Mouse (Mus musculus): ENCODE results near the gene Sat1. TPM values are rescaled to one million over a fixed set of nuclear protein-coding genes. Genes with fewer than 3 reads are reported as not detected.

The Sat1 gene
- 160 and 174 TPM in 2 replicates for polyA plus RNA-seq (2015; fragmentation: Nextera tagmentation; extraction: Ambion mirVana)

GRCm38 (mm10) chrX:155216271-155216670 lies at the start of gene Sat1:
Sat1 (minus strand) TSS chrX:155216449.
- Histone ChIP-seq H3K9me3 (ENCODE audit: control insufficient read depth, low read length) (no peaks in the 10 kb centered on the region), H3K4me3 (ENCODE audit: low read length) (peak within 1 kb of the TSS; percentile 63)
- 14% methylated on average over 19 of the region's 26 CpGs for WGBS

GRCm38 (mm10) chrX:155262915-155263252 lies 46.6 kb upstream of the Sat1 start:
- H3K9me3 ChIP-seq (ENCODE audit: control insufficient read depth, low read length) = no peaks in the 10 kb centered on the region
- H3K4me3 ChIP-seq (ENCODE audit: low read length) = peak overlapping the region; percentile 66
- peak overlapping the region; percentile 43 for H3K4me2 ChIP-seq (ENCODE audit: low read depth, low read length)
- no peaks in the 10 kb centered on the region for H3K4me1 ChIP-seq (replicated peaks; ENCODE audit: control insufficient read depth, insufficient read depth, low read length)
- ATAC-seq (ENCODE audit: low read depth) = no peak
- peak overlapping the region; percentile 73 for H3K9ac ChIP-seq (ENCODE audit: low read length)
- WGBS = 25% methylated on average over 1 of the region's 1 CpGs
- peak overlapping the region; percentile 85 for H3K27ac ChIP-seq (ENCODE audit: low read length)
- no peaks in the 10 kb centered on the region for H3K36me3 ChIP-seq (ENCODE audit: control insufficient read depth, insufficient read depth, low read length)
- no peaks in the 10 kb centered on the region for H3K27me3 ChIP-seq (ENCODE audit: control insufficient read depth, insufficient read depth, low read depth, low read length)

More at GRCm38 (mm10) chrX:155216271-155216670, at the start of gene Sat1:
- Histone ChIP-seq H3K27ac (ENCODE audit: low read length) (peak within 1 kb of the TSS; percentile 82), H3K4me1 (replicated peaks; ENCODE audit: control insufficient read depth, insufficient read depth, low read length) (peaks cover 2% of the 10 kb centered on the region; the same call in 1 of the 2 replicates), H3K9ac (ENCODE audit: low read length) (peak within 1 kb of the TSS; percentile 75), H3K36me3 (ENCODE audit: control insufficient read depth, insufficient read depth, low read length) (no peaks in the 10 kb centered on the region), H3K4me2 (ENCODE audit: low read depth, low read length) (peak within 1 kb of the TSS; percentile 55), H3K27me3 (ENCODE audit: control insufficient read depth, insufficient read depth, low read depth, low read length) (no peaks in the 10 kb centered on the region)
- ATAC-seq (ENCODE audit: low read depth) = peak; percentile 99

GRCm38 (mm10) chrX:155262235-155262914 lies 46.1 kb upstream of the Sat1 start, which contains the start of gene Acot9:
Acot9 (plus strand) TSS chrX:155262443.
- ATAC-seq (ENCODE audit: low read depth) = peak; percentile 100
- no peaks in the 10 kb centered on the region for H3K27me3 ChIP-seq (ENCODE audit: control insufficient read depth, insufficient read depth, low read depth, low read length)
- no peaks in the 10 kb centered on the region for H3K36me3 ChIP-seq (ENCODE audit: control insufficient read depth, insufficient read depth, low read length)
- peak within 1 kb of the TSS; percentile 45 for H3K4me2 ChIP-seq (ENCODE audit: low read depth, low read length)
- H3K9me3 ChIP-seq (ENCODE audit: control insufficient read depth, low read length) = no peaks in the 10 kb centered on the region
- peak within 1 kb of the TSS; percentile 73 for H3K9ac ChIP-seq (ENCODE audit: low read length)
- peak within 1 kb of the TSS; percentile 85 for H3K27ac ChIP-seq (ENCODE audit: low read length)
- H3K4me3 ChIP-seq (ENCODE audit: low read length) = peak within 1 kb of the TSS; percentile 66
- WGBS = 26% methylated on average over 26 of the region's 37 CpGs
- H3K4me1 ChIP-seq (replicated peaks; ENCODE audit: control insufficient read depth, insufficient read depth, low read length) = no peaks in the 10 kb centered on the region

GRCm38 (mm10) chrX:155256856-155257255 lies 40.6 kb upstream of the Sat1 start:
- ATAC-seq (ENCODE audit: low read depth) = no peak
- Histone ChIP-seq H3K9ac (ENCODE audit: low read length) (no peak overlapping the region), H3K9me3 (ENCODE audit: control insufficient read depth, low read length) (no peaks in the 10 kb centered on the region), H3K4me2 (ENCODE audit: low read depth, low read length) (no peak overlapping the region), H3K36me3 (ENCODE audit: control insufficient read depth, insufficient read depth, low read length) (no peaks in the 10 kb centered on the region), H3K27me3 (ENCODE audit: control insufficient read depth, insufficient read depth, low read depth, low read length) (no peaks in the 10 kb centered on the region), H3K4me1 (replicated peaks; ENCODE audit: control insufficient read depth, insufficient read depth, low read length) (no peaks in the 10 kb centered on the region), H3K4me3 (ENCODE audit: low read length) (no peak overlapping the region), H3K27ac (ENCODE audit: low read length) (no peak overlapping the region)

GRCm38 (mm10) chrX:155218277-155218676 lies 2.0 kb upstream of the Sat1 start:
- H3K36me3 ChIP-seq (ENCODE audit: control insufficient read depth, insufficient read depth, low read length) = no peaks in the 10 kb centered on the region
- H3K4me2 ChIP-seq (ENCODE audit: low read depth, low read length) = no peak overlapping the region
- no peaks in the 10 kb centered on the region for H3K9me3 ChIP-seq (ENCODE audit: control insufficient read depth, low read length)
- no peak overlapping the region for H3K4me3 ChIP-seq (ENCODE audit: low read length)
- H3K27ac ChIP-seq (ENCODE audit: low read length) = no peak overlapping the region
- H3K9ac ChIP-seq (ENCODE audit: low read length) = no peak overlapping the region
- peaks cover 2% of the 10 kb centered on the region; the same call in 1 of the 2 replicates for H3K4me1 ChIP-seq (replicated peaks; ENCODE audit: control insufficient read depth, insufficient read depth, low read length)
- H3K27me3 ChIP-seq (ENCODE audit: control insufficient read depth, insufficient read depth, low read depth, low read length) = no peaks in the 10 kb centered on the region
- ATAC-seq (ENCODE audit: low read depth) = no peak
- WGBS = 58% methylated on average over 2 of the region's 2 CpGs

- Histone ChIP-seq H3K9me3 (ENCODE audit: control insufficient read depth, low read length) (no peaks in the 10 kb centered on the region), H3K4me1 (replicated peaks; ENCODE audit: control insufficient read depth, insufficient read depth, low read length) (peaks cover 2% of the 10 kb centered on the region; the same call in 1 of the 2 replicates), H3K27ac (ENCODE audit: low read length) (peak overlapping the region; percentile 82), H3K4me2 (ENCODE audit: low read depth, low read length) (peak overlapping the region; percentile 55), H3K4me3 (ENCODE audit: low read length) (peak overlapping the region; percentile 63), H3K27me3 (ENCODE audit: control insufficient read depth, insufficient read depth, low read depth, low read length) (no peaks in the 10 kb centered on the region), H3K9ac (ENCODE audit: low read length) (peak overlapping the region; percentile 75), H3K36me3 (ENCODE audit: control insufficient read depth, insufficient read depth, low read length) (no peaks in the 10 kb centered on the region)
- peak; percentile 75 for ATAC-seq (ENCODE audit: low read depth)
- 23% methylated on average over 22 of the region's 24 CpGs for WGBS
Observed at GRCm38 (mm10) chrX:155215501-155216248, 574 bp downstream of the Sat1 start.

- peak overlapping the region; percentile 63; the same call in 1 of the 2 replicates for H3K4me3 ChIP-seq (ENCODE audit: low read length)
- no peak overlapping the region for H3K27ac ChIP-seq (ENCODE audit: low read length)
- no peak overlapping the region for H3K9ac ChIP-seq (ENCODE audit: low read length)
- H3K36me3 ChIP-seq (ENCODE audit: control insufficient read depth, insufficient read depth, low read length) = no peaks in the 10 kb centered on the region
- peak overlapping the region; percentile 55; the same call in 1 of the 2 replicates for H3K4me2 ChIP-seq (ENCODE audit: low read depth, low read length)
- no peaks in the 10 kb centered on the region for H3K9me3 ChIP-seq (ENCODE audit: control insufficient read depth, low read length)
- peaks cover 2% of the 10 kb centered on the region; the same call in 1 of the 2 replicates for H3K4me1 ChIP-seq (replicated peaks; ENCODE audit: control insufficient read depth, insufficient read depth, low read length)
- WGBS = 78% methylated on average over 5 of the region's 5 CpGs
- no peaks in the 10 kb centered on the region for H3K27me3 ChIP-seq (ENCODE audit: control insufficient read depth, insufficient read depth, low read depth, low read length)
- no peak; the same call in 1 of the 2 replicates for ATAC-seq (ENCODE audit: low read depth)
Observed at GRCm38 (mm10) chrX:155214291-155215136, 1.7 kb downstream of the Sat1 start.

- H3K4me2 ChIP-seq (ENCODE audit: low read depth, low read length) = no peak overlapping the region
- WGBS = 19% methylated on average over 1 of the region's 1 CpGs
- H3K27ac ChIP-seq (ENCODE audit: low read length) = no peak overlapping the region
- H3K4me3 ChIP-seq (ENCODE audit: low read length) = no peak overlapping the region
- no peaks in the 10 kb centered on the region for H3K36me3 ChIP-seq (ENCODE audit: control insufficient read depth, insufficient read depth, low read length)
- H3K27me3 ChIP-seq (ENCODE audit: control insufficient read depth, insufficient read depth, low read depth, low read length) = no peaks in the 10 kb centered on the region
- no peak overlapping the region for H3K9ac ChIP-seq (ENCODE audit: low read length)
- no peaks in the 10 kb centered on the region for H3K9me3 ChIP-seq (ENCODE audit: control insufficient read depth, low read length)
- no peaks in the 10 kb centered on the region; the same call in 1 of the 2 replicates for H3K4me1 ChIP-seq (replicated peaks; ENCODE audit: control insufficient read depth, insufficient read depth, low read length)
- no peak for ATAC-seq (ENCODE audit: low read depth)
Observed at GRCm38 (mm10) chrX:155208671-155209070, 7.6 kb downstream of the Sat1 start.
